Mouse (Mus musculus) hindbrain, postnatal 0 days (tissue): ENCODE measurements at regions not wholly inside any gene's neighbourhood (a gene's known extent, or its start where the extent isn't known, plus 50 kb on each side); places are given as distances from the start of the nearest gene placed in this dataset.

Source experiments
- ATAC-seq: fragments of 200-750 bp; cut with Nextera tagmentation; 2 replicates; pipeline ENCODE4 v1.8.0; 2017; ENCODE audit warnings: mild to moderate bottlenecking, moderate TSS enrichment, moderate library complexity
- DNase-seq: peaks from one replicate; pipeline ENCODE4 v3.0.0-alpha.2; 2015; ENCODE audit warnings: low spot score
- H3K27ac ChIP-seq: fragments of 300-500 bp; sonication (generic); 2 replicates; pipeline ENCODE4 v1.5.1; 2014; ENCODE audit warnings: mild to moderate bottlenecking
- H3K27me3 ChIP-seq: fragments of 300-500 bp; sonication (generic); 2 replicates; pipeline ENCODE4 v1.6.1; 2014; ENCODE audit warnings: low read length, mixed read lengths; ENCODE audit not compliant: insufficient read depth
- H3K36me3 ChIP-seq: fragments of 300-500 bp; sonication (generic); 2 replicates; pipeline ENCODE4 v1.6.1; 2014; ENCODE audit warnings: low read length, mixed read lengths; ENCODE audit not compliant: insufficient read depth
- H3K4me1 ChIP-seq: fragments of 300-500 bp; sonication (generic); 2 replicates; pipeline ENCODE4 v1.6.1; 2014; ENCODE audit warnings: antibody characterized with exemption, low read length, mixed read lengths; ENCODE audit not compliant: insufficient read depth
- H3K4me2 ChIP-seq: fragments of 300-500 bp; sonication (generic); 2 replicates; pipeline ENCODE4 v1.6.1; 2014; ENCODE audit warnings: low read depth, mild to moderate bottlenecking, low read length, moderate library complexity, mixed read lengths
- H3K4me3 ChIP-seq: fragments of 300-500 bp; sonication (generic); 2 replicates; pipeline ENCODE4 v1.5.1; 2014; ENCODE audit warnings: low read length
- H3K9ac ChIP-seq: fragments of 300-500 bp; sonication (generic); replicated peaks from 2 replicates; pipeline ENCODE4 v1.6.1; 2014; ENCODE audit warnings: mild to moderate bottlenecking, low read length, moderate library complexity, mixed read lengths
- H3K9me3 ChIP-seq: fragments of 300-500 bp; sonication (generic); 2 replicates; pipeline ENCODE4 v1.6.1; 2016; ENCODE audit warnings: low read length, mixed read lengths
- CTCF ChIP-seq: IDR thresholded peaks from 2 replicates; pipeline ENCODE4 v1.5.1; 2016; ENCODE audit warnings: antibody characterized with exemption, control low read depth, low read depth
- WGBS: fragments of 180-500 bp; shearing (Covaris S2); extraction: QIAGEN DNeasy Blood & Tissue Kit; methylation state at CpG from one replicate; pipeline ENCODE4 v1.1.7; 2014; 5-methylcytosine and 5-hydroxymethylcytosine counted together

GRCm38 (mm10) chr17:51899376-51899775 lies 66.3 kb upstream of the Satb1 start:
- TF ChIP-seq CTCF = no peak
- no peak for ATAC-seq
- H3K4me3 ChIP-seq = no peak overlapping the region
- H3K9ac ChIP-seq = no peak overlapping the region
- WGBS = 75% methylated on average over 2 of the region's 2 CpGs
- H3K36me3 ChIP-seq = no peaks in the 10 kb centered on the region
- H3K9me3 ChIP-seq = no peaks in the 10 kb centered on the region
- H3K27me3 ChIP-seq = no peaks in the 10 kb centered on the region
- no peak for DNase-seq
- no peaks in the 10 kb centered on the region for H3K4me1 ChIP-seq
- no peak overlapping the region for H3K4me2 ChIP-seq
- no peak overlapping the region for H3K27ac ChIP-seq

GRCm38 (mm10) chr17:51896160-51896559 lies 63.1 kb upstream of the Satb1 start:
- Histone ChIP-seq H3K27ac (no peak overlapping the region), H3K9ac (no peak overlapping the region), H3K36me3 (no peaks in the 10 kb centered on the region), H3K4me1 (no peaks in the 10 kb centered on the region), H3K4me3 (no peak overlapping the region), H3K4me2 (no peak overlapping the region), H3K27me3 (no peaks in the 10 kb centered on the region), H3K9me3 (no peaks in the 10 kb centered on the region)
- no peak for DNase-seq
- TF ChIP-seq CTCF = no peak
- no peak for ATAC-seq
- 88% methylated on average over 3 of the region's 3 CpGs for WGBS

- H3K4me1 ChIP-seq = no peaks in the 10 kb centered on the region
- ATAC-seq (no peak), DNase-seq (no peak)
- H3K4me2 ChIP-seq = no peak overlapping the region
- H3K27me3 ChIP-seq = no peaks in the 10 kb centered on the region
- TF ChIP-seq CTCF = no peak
- no peak overlapping the region for H3K27ac ChIP-seq
- 93% methylated on average over 8 of the region's 8 CpGs for WGBS
- H3K36me3 ChIP-seq = no peaks in the 10 kb centered on the region
- H3K4me3 ChIP-seq = no peak overlapping the region
- no peaks in the 10 kb centered on the region for H3K9me3 ChIP-seq
- no peak overlapping the region for H3K9ac ChIP-seq
Observed at GRCm38 (mm10) chr17:51894278-51894677, 61.2 kb upstream of the Satb1 start.

DNA sequence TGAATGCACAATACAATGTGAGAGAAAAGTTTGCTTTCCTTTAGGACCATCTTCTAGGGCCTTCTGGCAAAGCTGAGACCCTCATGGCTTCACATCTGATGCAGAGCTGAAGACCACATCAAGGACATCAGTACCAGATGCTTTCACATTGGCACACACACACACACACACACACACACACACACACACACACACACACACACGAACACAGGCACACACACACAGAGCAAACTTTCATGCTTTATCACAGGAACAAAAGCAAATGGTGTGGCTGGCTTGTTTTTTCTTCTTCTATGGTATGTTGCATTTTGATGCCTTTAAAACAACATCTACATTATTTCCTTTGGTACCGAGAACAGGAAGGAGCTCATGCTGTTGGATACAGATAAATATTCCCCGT lies 59.8 kb upstream of the Satb1 start:
- TF ChIP-seq CTCF = no peak

GRCm38 (mm10) chr17:51892159-51892558 lies 59.1 kb upstream of the Satb1 start:
- no peak overlapping the region for H3K4me3 ChIP-seq
- H3K27me3 ChIP-seq = no peaks in the 10 kb centered on the region
- 77% methylated on average over 4 of the region's 4 CpGs for WGBS
- no peaks in the 10 kb centered on the region for H3K36me3 ChIP-seq
- no peaks in the 10 kb centered on the region for H3K4me1 ChIP-seq
- no peak overlapping the region for H3K27ac ChIP-seq
- no peaks in the 10 kb centered on the region for H3K9me3 ChIP-seq
- no peak overlapping the region for H3K9ac ChIP-seq
- no peak overlapping the region for H3K4me2 ChIP-seq
- TF ChIP-seq CTCF = no peak
- ATAC-seq (no peak), DNase-seq (no peak)

More for the DNA sequence above, 59.8 kb upstream of the Satb1 start:
- H3K4me1 ChIP-seq = no peaks in the 10 kb centered on the region
- no peak overlapping the region for H3K4me2 ChIP-seq
- DNase-seq (no peak), ATAC-seq (no peak)
- H3K4me3 ChIP-seq = no peak overlapping the region
- H3K27ac ChIP-seq = no peak overlapping the region
- no peaks in the 10 kb centered on the region for H3K36me3 ChIP-seq
- H3K27me3 ChIP-seq = no peaks in the 10 kb centered on the region
- H3K9ac ChIP-seq = no peak overlapping the region
- no peaks in the 10 kb centered on the region for H3K9me3 ChIP-seq
- 71% methylated on average over 3 of the region's 3 CpGs for WGBS
